Mouse (Mus musculus): ENCODE data around the gene Abcb5. TPM values are rescaled to one million over a fixed set of nuclear protein-coding genes. Genes with fewer than 3 reads are reported as not detected.

Gene Abcb5
- polyA plus RNA-seq, 1 experiment = not detected

DNA sequence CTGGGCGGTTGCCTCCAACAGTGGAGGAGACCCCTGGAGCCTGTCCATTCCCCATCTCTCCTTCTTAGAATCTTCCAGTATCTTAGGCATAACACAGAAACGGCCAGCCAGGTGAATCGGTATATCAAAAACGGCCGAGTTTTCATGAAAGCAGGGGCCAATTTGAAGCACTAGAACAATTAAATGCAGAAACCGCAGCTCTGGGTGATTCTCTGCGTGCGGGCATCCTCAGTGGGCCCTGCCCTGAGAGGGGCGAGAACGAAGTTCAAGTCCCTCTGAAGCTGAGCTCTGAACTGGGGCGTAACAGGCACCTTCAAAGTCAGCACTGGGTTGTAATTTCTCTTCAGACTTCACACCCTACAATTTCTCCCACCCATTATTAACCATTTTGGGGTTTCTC, 128.9 kb downstream of the Abcb5 start:
- TF ChIP-seq CTCF (IDR thresholded peaks at IDR 0.05; ENCODE audit: insufficient read depth, low read depth, low read length) (no peak), POLR2A (IDR thresholded peaks at IDR 0.05; ENCODE audit: insufficient read depth, low read depth, low read length) (no peak)
- peak overlapping the region; percentile 31 for H3K27ac ChIP-seq (ENCODE audit: insufficient read depth, low read depth, low read length)
- peak overlapping the region; percentile 54 for H3K4me3 ChIP-seq (ENCODE audit: insufficient read depth, low read depth, low read length)
- 11% methylated on average over 11 of the region's 11 CpGs for WGBS
- H3K4me1 ChIP-seq (ENCODE audit: control insufficient read depth, insufficient read depth, low read length) = peaks cover 4% of the 10 kb centered on the region; the same call in 1 of the 2 replicates

DNA sequence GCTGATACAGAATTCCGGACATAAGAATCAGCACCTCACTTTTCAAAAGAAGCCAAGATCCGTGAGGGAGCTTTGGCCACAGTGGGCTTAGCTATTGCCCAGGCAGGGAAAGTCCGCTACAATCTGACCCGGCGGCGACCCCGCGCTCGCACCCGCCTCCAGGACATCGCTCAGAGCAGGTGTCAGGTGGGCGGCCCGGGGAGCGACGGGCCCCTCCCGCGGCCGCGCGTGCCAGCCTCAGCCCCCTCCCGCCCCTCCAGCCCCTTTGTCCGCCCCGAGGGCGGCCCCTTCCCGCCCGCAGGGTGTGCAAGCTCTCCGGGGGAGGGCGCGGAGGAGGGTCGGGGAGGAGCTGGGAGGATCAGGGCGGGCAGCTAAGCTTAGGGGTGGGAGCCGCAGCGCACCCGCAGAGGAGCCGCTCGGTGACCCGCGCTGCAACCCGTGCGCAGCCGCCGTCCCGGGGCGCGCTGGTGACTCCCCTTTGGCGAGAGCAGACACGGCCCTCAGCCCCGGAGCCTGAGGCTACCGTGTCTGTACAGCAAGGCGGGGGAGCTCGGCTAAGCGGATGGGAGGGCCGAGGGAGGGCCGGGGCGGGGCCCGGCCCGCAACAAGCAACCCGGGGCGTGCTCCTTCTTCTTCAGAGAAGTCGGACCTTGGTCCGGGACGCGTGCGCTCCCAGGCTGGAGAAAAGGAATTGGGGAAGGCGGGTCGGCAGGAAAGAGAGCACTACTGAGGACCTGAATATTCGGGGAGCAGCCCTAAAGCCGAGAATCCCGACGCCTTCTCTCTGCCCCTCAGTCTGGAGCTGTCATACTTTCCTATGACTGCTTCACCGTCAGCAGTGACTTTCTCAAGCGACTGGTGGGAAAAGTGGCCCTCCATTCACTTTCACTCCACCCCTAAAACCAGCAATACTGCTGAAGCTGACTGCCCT, 129.5 kb downstream of the Abcb5 start:
- H3K4me3 ChIP-seq (ENCODE audit: insufficient read depth, low read depth, low read length) = peak overlapping the region; percentile 54
- 2% methylated on average over 72 of the region's 72 CpGs for WGBS
- TF ChIP-seq CTCF (IDR thresholded peaks at IDR 0.05; ENCODE audit: insufficient read depth, low read depth, low read length) (no peak), POLR2A (IDR thresholded peaks at IDR 0.05; ENCODE audit: insufficient read depth, low read depth, low read length) (peak; percentile 42; the same call in 1 of the 2 replicates)
- H3K4me1 ChIP-seq (ENCODE audit: control insufficient read depth, insufficient read depth, low read length) = peaks cover 4% of the 10 kb centered on the region; the same call in 1 of the 2 replicates
- peak overlapping the region; percentile 31 for H3K27ac ChIP-seq (ENCODE audit: insufficient read depth, low read depth, low read length)

DNA sequence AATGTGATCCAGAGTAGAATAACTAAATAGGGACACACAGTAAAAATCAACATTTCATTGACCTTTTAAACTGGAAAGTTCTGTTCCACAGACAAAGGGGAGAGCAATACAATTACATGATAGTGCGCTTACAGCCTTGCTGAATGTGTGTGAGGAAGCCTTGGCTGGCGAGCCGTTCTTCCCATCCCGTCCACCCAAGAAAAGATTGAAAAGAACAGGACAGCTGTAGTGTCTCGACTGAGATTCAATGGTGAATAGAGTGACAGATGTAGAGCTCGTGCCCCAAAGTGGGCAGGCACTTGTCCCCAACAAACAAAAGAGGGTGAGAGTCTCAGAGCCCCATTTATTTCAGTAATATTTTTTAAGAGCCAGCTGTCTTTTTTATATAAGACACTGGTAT, 136.3 kb downstream of the Abcb5 start:
- H3K27ac ChIP-seq (ENCODE audit: insufficient read depth, low read depth, low read length) = no peak overlapping the region
- no peak overlapping the region for H3K4me3 ChIP-seq (ENCODE audit: insufficient read depth, low read depth, low read length)
- H3K4me1 ChIP-seq (ENCODE audit: control insufficient read depth, insufficient read depth, low read length) = no peaks in the 10 kb centered on the region
- TF ChIP-seq CTCF (IDR thresholded peaks at IDR 0.05; ENCODE audit: insufficient read depth, low read depth, low read length) (no peak), POLR2A (IDR thresholded peaks at IDR 0.05; ENCODE audit: insufficient read depth, low read depth, low read length) (no peak)
- 82% methylated on average over 6 of the region's 6 CpGs for WGBS

Other genes with a start within 250 kb of the Abcb5 start
- gene Sp8, start 120.1 kb downstream of the Abcb5 start, polyA plus RNA-seq (2012; ENCODE audit: insufficient read depth, insufficient read length, low replicate concordance, missing spikeins) = not detected in 2 replicates

All from olfactory bulb, adult 2 months (tissue).